Mouse (Mus musculus) fibroblast of lung, adult 2 months (primary cell): Measurements from ENCODE around the gene Pvr.
A peak's percentile ranks its signal among the peaks of the same experiment; 100 is the strongest.

Experiments
- DNase-seq: peaks from one replicate; pipeline ENCODE4 v3.0.0-alpha.2; 2011; ENCODE audit warnings: low read depth

Gene Pvr

DNA sequence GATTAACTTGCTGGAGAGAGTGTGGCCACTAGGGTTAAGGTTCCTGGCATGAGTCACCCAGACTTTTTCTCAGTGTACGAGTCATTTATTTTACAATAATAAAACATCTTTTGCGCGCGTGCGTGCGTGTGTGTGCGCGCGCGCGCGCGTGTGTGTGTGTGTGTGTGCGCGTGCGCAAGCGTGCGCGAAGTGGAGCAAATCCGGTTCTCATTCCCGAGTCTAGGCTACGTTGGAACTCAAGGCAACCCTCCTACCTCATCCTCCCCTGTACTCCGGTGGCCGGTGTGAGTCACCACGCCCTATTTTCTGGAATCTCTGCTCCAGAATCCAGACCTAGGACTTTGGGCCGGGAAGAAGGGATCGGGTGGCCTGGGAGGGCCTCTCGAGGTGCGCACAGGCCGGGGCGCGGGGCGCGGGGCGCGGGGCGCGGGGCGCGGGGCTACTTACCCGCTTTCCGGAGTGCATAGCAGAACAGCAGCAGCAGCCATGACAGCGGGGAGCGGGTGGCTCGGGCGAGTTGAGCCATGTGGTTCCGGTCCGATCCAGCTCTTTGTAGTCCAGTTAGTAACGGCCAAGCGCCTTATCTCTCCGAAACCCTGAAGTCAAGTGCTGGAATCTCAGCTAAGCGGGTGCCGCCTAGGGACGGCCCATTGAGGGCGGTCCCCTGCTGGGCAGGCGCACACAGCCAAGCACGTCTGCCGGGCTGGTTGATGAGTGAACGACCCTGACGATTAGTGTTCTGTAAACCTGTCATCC, at the start of gene Pvr:
Pvr (minus strand) TSS at position 655 of the 756 bp plus-strand sequence.
- DNase-seq: peak; percentile 77

DNA sequence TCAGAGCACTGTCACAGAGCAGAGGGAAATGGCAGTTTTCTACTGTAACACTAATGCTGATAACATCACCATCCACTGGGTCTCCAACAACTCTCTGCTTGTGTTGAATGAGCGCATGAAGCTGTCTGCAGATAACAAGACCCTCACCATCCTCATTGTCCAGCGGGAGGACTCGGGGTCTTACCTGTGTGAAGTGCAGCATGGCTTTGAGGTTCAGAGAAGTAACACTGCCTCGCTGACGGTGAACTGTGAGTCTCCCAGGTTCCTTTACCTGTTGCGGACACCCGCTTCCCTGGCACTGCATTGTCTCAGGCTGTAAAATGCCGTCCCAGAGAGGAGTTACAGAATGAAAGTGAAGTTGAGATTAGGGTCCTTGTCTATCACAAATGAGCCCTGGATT, 49.2 kb upstream of the Pvr start:
- DNase-seq: no peak

DNA sequence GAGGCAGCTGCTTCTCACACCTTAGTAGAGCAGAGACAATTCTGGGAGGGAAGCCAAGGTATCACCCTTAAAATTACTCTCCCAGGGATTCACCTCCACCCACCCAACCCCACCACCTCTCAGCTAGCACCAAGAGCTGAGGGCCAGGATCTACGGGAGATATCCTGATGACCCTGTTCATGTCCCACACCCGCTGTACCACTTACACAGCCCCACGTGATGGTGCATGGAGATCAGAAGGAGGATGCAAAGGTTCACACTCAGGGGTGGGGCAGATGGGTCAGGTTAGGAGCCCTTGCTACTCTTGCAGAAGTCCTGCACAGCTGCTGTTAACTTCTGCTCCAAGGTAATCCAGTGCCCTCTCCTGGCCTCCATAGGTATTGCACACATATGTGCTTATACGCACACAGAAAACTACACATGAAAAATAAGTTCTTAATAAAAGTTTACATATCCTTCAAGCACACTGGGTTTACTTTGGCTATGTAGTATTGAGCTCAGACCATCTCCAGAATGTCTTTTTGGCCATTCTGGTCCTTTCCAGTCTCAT, 48.7 kb upstream of the Pvr start:
- DNase-seq: no peak

GRCm38 (mm10) chr7:19969106-19969505, 48.1 kb upstream of the Pvr start:
- no peak for DNase-seq

DNA sequence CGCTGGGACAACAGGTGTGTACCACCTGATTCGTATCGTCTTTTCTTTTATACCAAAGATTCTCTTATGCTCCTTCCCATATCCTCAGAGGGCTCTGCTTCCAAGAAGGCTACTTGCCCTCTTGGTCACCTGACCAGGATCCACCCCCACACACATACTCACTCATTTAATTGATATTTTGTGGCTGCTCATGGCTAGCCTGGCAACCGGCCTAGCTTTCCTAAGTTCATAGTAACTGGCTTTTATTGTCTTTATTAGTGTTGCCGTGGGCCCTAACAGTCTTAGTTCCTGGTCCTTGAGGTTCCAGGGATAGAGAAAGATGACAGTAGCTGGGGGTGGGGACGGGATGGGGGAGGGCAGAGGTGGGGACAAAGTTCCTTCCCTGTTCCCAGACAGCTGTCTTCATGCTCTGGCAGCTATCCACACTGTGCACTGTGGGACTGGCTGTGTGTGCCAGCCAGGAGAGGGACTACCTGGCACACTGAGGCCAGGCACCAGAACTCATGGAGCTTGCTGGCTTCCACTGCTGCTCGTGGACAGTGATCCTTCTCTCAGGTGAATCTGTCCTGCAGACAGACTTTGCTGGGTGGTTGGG, 44.1 kb upstream of the Pvr start, which contains the start of gene Ceacam20:
Ceacam20 (plus strand) TSS at position 428 of the 595 bp plus-strand sequence.
- DNase-seq: no peak

- DNase-seq: no peak
Observed at GRCm38 (mm10) chr7:19962423-19962822, 41.5 kb upstream of the Pvr start.

DNA sequence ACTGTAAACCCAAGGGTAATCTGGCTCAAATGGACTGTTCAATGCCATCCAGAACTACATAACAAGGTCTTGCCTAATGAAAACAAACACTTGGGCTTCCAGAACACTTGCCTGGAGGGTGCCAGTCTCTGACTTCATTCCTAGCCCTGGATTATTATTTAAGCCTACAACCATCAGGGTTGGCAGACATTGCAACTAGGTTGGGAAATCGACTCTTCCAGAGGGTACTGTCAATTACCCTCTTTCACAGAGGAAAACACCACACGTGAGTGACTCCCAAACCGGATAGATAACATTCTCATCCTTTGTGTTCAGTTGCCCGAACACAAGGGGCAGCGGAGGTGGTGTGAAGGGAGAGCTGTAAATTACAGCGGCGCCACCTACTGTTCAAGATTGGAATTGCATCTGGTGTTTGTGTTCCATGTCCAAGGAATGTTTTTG, 35.4 kb upstream of the Pvr start:
- DNase-seq: peak; percentile 77

GRCm38 (mm10) chr7:19955861-19956260, 34.9 kb upstream of the Pvr start:
- no peak for DNase-seq

GRCm38 (mm10) chr7:19953054-19953453, 32.1 kb upstream of the Pvr start:
- DNase-seq: no peak

- DNase-seq: peak; percentile 60
Observed at GRCm38 (mm10) chr7:19952320-19952986, 31.5 kb upstream of the Pvr start.

DNA sequence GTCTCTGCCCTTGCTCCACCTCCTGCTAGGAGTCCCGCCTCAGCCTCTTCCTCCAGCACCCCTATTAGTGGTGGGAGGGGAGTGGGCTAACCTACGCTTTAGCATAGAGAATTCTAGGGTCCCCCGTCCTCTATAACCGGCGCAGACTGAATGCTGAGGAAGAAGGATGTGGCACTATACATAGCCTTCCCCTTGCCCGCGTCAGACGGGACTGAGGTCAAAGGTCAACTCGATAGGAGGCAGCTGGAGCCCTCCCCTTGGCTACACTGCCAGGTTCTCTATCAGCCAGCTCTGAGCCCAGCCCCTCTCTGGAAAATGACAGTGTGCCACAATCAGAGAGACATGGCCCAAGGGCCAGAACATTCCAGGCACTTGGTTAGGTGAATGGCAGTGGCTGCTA, 29.6 kb upstream of the Pvr start, which contains the start of gene Igsf23:
Igsf23 (minus strand) TSS at position 168 of the 400 bp plus-strand sequence.
- DNase-seq: no peak

DNA sequence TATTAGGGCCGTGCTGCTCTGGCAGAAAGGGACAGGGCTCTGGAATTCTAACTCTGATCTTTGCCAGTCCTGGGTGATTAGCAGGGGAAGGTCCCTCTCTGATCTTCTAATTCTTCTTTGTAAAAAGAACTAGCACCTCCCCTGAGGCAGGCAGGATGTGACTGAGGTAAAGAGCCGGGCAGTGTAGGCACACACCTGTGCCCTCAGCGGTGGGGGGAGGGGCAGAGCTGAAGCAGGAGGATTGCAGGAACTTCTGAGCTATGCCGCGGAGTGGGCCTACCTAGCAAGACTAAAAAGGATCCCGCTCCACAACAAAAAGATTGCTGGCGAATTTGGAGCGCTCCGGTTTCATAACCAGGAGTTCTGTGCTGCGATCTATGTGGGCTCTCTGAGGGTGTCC, 29.0 kb upstream of the Pvr start:
- DNase-seq: no peak

DNA sequence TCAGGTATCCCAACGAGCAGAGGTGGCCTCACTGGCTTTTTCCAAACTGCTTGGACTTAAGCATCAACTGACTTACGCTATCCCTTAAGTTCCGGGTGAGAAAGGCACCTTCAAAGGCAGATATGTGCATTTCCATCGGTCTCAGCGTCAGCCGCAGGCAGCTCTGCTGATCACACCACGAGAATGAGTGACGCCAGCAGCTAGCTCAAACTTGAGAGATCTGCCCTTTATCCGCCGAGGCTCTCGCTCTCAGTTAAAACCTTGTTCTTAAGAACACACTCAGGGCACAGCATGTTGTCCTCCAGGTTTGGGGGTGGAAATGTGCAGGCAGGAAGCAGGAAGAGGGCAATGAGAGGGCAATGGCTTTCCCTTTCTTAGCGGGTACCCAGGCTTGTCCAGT, 28.0 kb upstream of the Pvr start:
- no peak for DNase-seq

- no peak for DNase-seq
Observed at GRCm38 (mm10) chr7:19945821-19946515, 25.0 kb upstream of the Pvr start.

GRCm38 (mm10) chr7:19945201-19945600, 24.2 kb upstream of the Pvr start:
- DNase-seq: no peak

DNA sequence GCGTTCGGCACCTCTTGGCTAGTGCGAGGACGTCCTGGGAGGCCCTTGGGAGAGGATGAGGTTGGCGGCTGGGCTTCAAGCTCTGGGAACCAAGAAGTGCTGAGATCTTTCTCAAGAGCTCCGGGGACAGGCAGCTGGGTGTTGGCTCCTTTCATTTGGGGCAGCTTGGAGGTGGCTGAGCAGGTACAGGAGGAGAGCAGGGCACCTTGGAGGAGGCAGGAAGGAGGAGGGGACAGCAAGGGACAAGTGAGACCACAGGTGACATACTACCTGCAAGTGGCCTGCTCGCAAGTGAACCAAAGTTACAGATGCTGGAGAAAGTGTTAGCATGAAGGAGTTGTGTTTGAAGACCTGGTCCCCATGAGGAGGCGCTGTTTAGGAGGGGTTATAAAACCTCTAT, 23.7 kb upstream of the Pvr start:
- no peak for DNase-seq

DNA sequence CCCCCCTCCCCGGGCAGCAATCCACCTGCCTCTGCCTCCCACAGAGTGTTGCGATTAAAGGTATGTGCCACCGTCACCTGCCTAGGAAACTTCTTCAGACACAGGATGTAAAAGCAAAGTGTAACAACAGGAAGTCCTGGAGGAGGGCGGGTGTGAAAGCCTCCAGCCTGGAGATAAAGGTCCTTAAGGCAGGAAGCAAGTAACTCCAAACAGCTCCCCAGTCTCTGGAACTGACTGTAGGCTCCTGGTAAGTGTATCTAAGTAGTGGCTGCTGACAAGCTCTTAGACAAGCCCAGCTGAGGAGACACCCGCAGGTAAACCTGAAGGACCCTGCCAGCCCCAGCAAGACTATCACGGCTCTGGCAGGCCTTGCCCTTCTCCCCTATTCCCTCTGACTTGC, 19.3 kb upstream of the Pvr start:
- no peak for DNase-seq

GRCm38 (mm10) chr7:19939555-19940235, 18.7 kb upstream of the Pvr start:
- DNase-seq: peak; percentile 83

GRCm38 (mm10) chr7:19937229-19937821, 16.4 kb upstream of the Pvr start:
- no peak for DNase-seq

DNA sequence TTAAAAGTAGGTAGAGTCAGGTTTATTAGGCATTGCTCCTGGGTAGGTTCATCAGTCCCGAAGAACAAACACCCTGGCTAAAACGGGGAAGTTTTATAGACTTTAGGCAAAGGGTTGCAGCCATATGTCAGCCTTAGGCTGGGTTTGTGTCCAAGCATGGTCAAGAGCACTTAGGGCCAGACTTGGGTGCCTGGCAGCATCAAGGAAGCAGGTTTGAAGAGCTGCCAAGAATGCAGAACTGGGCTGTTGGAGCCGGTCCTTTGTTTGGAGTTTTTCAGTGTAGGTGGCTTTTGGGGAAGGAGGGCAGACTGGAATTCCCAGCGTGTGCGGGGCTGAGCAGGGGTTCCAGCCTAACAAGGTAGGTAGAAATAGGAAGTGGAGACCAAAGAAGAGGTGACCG, 15.0 kb upstream of the Pvr start:
- DNase-seq: no peak

DNA sequence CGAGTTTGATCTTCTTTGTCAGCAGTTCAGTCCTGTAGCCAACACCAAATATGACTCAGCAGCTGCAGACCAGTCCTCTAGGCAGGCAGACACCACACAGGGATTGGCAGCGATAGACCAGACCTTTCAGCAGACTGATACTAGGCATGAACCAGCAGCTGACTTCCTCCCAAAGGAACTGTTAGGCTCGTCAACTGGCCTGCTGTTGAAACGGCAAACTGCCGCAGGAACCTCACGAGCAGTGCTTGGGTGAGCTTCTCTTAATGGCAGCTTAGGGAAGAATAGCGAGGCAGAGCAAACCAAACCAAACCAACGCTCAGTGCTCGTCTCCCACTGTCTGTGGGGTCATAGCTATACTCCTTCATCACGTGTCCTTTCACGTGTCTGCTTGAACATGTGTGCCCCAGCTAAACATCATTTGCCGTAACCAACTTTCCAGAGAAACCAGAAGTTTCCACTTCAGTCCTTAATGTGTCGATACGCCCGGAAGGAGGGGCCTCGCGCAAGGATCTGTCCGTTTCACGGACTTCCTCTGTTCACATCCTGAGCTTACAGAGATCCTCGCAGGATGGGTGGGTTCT, 14.3 kb upstream of the Pvr start:
- DNase-seq: peak; percentile 94
